Mouse (Mus musculus): ENCODE results near the gene Lsm3.

DNA sequence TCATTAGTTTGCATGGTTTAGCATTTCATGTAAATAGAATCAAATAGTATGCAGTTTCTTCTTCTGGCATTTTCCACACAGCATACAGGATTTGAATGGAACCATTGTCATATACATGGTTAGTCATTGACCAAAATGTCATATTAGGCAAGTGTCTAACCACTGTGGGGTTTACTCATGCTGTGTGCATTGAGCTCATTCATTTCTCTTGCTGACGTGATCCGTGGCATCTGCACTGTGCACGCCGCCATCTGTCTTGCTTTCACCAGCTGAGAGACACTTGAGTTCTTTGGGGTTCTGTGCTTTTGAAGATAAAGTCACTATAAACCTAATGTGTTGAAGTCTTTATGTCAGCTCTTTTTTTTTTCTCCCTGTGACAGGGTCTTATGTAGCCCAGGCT lies 43.6 kb downstream of the Lsm3 start:
- no peak for TF ChIP-seq CTCF (IDR thresholded peaks at IDR 0.05; ENCODE audit: insufficient read depth, low read depth, low read length)
- no peak for TF ChIP-seq POLR2A (IDR thresholded peaks at IDR 0.05; ENCODE audit: insufficient read depth, low read depth, low read length)

Data from olfactory bulb, adult 2 months (tissue).